Mouse (Mus musculus) erythroblast, embryonic 14.5 days (primary cell): ENCODE measurements around the gene Slc39a5.

ENCODE experiments used
- GATA1 ChIP-seq: IDR thresholded peaks from 2 replicates; pipeline ENCODE4 v1.6.1; 2012; ENCODE audit warnings: low read length, inconsistent platforms, mixed read lengths
- TAL1 ChIP-seq: IDR thresholded peaks from 3 replicates; pipeline ENCODE4 v1.6.1; 2012; ENCODE audit warnings: low read length, inconsistent platforms, mixed read lengths

DNA sequence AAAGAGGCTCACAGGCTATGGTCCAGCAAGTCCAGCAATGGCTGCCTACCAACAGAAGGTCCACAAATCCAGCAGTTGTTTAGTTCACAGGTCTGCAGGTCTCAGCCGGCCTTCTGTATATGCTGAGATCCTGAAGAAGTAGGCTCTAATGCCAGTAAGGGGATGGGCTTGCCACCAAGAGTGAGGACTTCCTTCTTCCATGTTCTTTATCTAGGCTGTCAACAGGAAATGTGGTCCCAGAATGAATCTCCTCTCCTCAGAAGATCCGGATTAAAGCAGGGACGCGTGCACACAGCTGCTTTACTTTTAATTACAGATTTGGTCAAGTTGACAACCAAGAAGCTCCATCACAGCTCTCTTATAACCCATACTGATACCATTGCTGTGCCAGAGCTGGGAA is 44.4 kb upstream of the Slc39a5 start:
- TF ChIP-seq GATA1: no peak
- no peak for TF ChIP-seq TAL1
